Mouse (Mus musculus) c-Kit-negative CD71-positive TER-119-positive erythroid progenitor cells, embryonic 14.5 days (primary cell): ENCODE measurements around the gene Tmem243.
A peak's percentile ranks its signal among the peaks of the same experiment; 100 is the strongest.

Experiments
- DNase-seq: peaks from one replicate; pipeline ENCODE4 v3.0.0-alpha.2; 2013; ENCODE audit warnings: low read depth, low spot score

Gene Tmem243

DNA sequence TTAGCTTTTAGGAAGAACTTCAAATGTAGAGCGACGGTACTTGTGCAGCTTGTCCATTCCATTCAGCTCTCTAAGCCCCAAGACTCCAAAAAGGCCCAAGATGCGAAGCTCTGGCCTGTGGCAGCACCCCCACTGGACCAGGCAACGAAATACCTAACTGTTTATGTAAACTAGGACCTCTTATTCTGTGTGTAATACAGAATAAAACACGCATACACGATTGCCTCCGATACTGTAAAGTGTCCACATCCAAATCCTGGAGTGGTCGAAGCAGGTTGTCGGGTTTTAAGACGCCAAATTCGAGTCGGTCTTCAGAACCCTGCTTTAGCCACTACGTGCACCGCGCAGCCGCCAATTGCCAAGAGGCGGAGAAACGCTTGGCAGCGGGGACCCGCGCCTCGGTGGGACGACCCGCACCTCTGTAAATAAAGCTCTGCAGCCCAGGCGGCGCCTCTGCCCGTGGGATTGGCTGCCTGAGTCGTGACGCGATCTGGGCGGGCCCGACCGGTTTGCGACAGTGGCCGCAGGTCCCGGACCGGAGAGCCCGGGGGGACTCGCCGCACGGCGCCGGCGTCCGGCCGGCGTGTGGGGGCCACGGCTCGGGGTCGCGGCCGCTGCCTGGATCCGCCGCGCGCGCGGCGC is at the start of gene Tmem243:
Tmem243 (plus strand) TSS at position 462 of the 642 bp plus-strand sequence.
- DNase-seq, result no peak

DNA sequence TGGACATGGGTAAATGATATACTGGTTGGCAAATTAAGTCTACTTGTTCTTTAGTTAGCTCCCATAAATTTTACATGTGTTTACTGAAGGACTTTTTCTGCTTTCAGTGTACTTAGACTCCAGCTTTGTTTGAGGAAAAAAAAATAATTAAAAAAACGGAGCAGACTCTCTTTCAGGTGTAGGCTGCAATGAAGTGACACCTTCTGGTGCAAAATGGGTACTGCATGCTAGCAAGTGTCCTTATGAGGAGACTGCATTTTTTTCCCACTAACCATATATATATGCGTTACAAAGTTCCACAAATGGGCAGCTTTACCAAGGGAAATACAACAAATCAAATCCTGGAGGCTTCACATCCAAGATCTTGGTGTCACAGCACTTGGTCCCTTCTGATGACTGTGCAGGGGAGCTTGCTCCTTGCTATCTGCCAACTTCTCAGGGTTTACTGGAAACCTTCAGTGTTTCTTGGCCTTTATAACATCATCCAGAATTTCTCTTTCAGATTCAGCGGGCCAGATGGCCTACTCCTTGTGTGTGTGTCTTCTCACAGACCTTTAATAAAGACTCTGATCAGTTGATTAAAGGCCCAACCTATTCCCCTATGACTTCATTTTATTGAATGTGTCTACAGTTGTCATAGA is 44.3 kb upstream of the Tmem243 start:
- peak; percentile 17 for DNase-seq

GRCm38 (mm10) chr5:9057277-9057879 is 43.1 kb upstream of the Tmem243 start:
- DNase-seq, result no peak

DNA sequence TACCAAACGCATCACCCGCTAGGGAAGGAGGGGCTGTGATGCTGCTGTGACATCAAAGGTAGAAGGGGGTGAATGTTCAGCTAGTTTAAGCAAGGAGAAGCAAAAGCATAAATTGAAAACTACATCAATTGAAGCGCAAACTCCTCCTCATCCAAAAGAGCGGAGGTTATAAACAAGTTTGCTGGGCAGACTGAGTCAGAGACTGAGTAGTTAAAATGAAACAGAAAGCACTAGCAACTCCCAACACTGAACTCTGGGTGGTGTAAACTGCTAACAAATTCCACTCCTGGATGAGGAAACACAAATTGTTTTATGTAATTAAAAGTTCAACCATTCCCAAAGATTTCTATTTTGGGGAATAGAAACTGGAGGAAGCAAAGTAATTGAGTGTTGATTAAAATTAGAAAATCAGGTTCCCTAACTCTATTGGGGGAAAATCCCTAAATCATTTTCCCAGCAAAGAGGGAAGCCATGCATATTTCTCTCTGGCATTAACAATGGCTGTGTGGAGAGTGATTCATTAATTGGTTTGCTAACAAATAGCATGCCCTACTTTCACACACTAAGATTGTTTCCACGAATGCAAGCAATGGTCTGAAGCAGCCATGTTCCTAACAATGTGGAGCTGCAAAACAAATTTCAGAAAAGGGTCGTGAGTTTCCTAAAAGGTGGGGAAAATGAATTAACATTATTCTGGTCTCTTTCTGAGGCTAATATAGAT is 41.0 kb upstream of the Tmem243 start:
- DNase-seq, result no peak

DNA sequence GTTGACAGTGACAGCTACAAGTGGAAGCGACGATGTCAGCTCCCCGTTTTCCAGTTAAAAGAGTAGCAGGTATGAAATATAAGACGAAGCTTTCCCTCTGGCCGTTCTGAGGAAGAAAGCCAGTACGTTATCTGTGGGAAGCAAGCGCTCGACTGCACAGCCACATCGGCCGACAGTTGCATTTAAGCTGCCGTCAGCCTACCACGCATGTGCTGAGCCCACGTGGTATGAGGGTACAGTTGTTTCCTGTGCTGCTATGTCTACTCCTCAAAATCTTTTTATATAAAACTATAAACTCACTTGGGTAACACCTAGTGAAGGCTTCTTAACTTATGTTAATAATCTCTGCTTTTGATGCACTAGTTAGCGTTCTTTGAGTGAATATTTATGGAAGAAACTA is 40.2 kb upstream of the Tmem243 start:
- DNase-seq, result no peak

GRCm38 (mm10) chr5:9064217-9064616 is 36.3 kb upstream of the Tmem243 start:
- DNase-seq, result no peak

DNA sequence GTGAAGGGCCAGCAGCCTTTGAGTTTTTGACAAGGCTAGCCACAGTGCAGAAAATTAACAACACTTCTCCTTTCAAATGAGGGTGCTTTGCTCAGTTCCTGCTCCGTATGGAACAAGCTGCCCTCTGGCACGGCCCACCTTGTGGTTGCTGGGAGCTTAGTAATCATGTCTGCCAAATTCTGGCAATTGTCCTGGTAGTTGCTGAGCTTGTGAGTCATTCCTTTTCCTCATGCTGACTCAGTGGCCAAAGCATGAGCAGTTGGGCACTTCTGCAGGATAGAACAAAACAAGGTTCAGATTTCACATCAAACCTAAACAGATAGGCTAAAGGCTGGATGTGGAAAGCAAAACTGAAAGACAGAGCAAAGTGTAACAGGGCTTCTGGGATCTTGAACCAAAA is 31.6 kb upstream of the Tmem243 start:
- DNase-seq, result no peak

DNA sequence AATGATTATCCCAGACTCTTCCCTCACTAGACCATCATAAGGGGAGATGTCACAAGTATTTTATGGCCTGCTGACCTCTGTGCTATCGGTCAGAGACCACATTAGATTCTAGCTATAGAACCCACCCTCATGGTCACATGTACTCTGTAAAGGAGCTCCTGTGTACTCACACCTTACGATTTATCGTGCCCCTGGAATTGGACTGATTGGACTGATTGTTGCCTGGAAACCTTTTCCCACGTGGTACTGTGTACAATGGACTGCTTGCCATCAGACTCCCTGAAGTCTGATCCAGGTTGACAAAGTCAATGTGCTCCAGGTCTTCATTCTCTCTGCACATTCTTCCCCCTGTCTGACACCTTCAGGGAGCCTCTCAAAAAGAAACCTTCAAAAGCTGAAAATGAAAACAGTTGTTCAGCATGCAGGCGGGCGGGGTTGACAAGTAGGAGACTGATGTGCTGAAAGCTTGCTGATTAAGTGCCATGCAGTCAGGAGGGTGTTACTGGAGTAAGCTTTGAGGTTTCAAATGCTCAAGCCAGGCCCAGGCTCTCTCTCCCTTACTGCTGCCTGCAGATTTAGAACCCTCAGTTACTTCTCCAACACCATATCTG is 30.8 kb upstream of the Tmem243 start:
- DNase-seq, result no peak

DNA sequence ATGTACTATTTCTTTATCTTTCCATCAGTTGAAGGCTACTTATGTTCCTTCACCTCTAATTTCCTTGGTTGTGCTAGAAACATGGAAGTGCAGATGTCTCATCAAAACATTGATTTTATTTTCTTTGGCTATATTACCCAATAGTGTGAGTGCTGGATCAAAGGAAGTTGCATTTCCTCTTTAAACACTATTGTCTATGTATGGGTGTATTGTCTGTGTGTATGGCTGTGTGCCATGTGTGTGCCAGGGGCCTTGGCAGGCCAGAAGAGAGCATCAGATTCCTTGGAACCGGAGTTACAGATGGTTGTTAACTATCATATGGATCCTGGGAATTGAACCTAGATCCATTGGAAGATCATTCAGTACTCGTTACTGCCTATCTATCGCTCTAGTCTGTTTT is 29.1 kb upstream of the Tmem243 start:
- no peak for DNase-seq

- DNase-seq, result no peak
These were observed 27.2 kb upstream of the Tmem243 start for GRCm38 (mm10) chr5:9073177-9073854.

DNA sequence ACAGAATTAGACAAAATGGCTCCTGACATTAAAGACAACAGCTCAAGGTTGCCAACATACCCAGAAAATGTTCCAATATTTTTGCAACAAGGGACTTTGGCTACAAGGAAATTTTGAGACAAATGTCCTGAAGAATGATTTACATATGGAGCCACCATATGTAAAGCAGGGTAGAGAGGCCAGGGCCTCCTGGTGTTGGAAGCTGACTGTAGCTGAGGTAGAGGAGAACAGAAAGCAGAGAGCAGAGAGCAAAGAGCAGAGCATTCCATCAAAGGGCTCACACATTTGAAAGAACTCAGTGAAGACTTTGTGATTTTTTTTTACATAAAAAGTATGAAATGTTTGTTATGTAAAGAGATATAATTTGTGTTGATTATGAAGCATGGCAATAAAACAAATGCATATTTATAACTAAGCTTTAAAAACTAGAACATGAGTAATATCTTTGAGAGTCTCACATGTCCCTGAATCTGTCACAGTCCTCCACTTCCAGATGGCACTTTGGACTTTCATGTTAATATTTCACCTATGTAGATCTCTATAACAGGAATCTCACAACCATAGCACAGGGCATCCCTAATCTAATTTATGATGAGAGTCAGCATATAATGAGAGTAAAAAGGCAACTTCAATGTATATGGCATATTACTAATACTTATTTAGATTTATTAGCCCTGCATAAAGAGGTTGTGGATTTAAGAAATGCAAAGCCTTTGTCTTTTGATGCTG is 20.5 kb upstream of the Tmem243 start:
- DNase-seq, result no peak

DNA sequence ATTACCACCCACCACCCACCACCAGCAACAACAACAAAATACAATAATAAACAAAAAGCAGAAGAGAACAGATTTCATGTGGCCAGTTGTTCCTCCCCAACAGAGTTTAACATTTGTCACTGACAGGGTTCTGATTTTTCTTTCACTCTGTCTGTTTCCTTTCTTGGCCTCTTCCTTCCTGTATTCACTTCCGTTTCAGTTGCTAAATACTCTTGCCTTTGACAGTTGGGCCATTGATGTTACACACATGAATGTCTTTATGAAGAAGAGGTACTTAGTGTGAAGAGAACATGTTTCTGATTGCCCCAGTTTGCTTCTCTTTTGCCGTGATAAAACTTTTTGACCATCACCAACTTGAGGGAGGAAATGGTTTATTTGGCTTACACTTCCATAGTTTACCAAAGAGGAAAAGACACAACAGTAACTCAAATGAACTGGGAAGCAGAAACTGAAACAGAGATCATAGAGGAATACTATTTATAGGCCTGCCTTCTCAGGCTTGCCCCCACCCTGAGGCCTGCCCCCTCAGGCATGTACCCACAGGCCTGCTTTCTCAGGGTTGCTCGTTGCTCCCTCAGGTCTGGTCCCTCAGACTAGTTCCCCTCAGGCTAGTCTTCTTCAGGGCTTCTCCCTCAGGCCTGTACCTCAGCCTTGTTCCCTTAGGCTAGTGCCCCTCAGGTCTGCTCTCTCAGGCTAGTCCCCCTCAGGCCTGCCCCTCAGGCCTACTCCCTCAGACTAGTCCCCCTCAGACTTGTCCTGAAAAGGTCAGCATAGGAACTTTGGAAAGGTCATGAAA is 13.3 kb upstream of the Tmem243 start:
- no peak for DNase-seq

- DNase-seq, result no peak
These were observed 9.9 kb upstream of the Tmem243 start for GRCm38 (mm10) chr5:9090493-9091106.

- no peak for DNase-seq
These were observed 7.8 kb upstream of the Tmem243 start for GRCm38 (mm10) chr5:9092716-9093115.

GRCm38 (mm10) chr5:9093490-9093889 is 7.0 kb upstream of the Tmem243 start:
- no peak for DNase-seq

DNA sequence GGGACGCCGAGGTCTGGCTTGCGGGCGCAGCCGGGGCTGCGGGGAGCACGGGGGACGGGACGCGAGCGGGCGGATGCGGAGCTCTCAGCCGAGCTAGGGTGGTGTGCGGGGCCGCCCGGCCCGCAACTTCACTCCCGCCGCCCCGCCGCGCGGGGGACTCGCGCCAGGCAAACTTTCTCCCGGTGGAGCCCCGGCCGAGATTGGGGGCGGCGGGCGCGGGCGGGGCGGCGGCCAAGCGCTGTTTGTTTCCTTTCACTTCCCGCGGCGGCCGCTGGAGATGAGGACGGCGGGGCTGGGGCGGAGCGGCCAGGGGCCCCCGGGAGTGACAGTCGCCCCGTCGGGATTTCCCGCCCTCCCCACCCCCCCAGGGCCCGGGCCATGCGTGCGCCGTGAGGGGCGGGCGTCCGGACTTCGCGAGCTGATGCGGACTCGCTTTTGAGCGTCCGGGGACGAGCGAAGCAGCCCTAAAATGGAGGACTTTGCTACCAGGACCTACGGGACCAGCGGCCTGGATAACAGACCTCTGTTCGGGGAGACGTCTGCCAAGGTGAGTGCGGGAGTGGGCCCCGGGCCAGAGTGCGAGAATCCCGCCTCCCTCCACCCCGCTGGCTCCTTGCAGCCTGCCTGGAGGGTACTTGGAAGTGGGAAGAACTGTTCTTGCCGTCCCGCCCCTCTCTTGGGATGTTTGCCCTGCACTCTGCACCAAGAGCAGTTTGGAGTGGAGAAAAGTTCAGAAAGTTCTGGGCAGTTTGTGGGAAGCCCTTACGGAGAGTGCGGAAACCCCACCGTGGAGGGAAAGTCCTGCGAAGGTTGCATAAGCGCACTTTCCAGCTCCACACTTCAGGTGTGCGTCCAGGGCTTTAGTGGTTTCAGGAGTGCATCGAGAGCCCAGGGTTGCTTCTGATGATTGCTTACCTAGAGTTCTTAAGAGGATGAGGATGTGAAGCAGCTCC is 657 bp downstream of the Tmem243 start:
- no peak for DNase-seq

GRCm38 (mm10) chr5:9102696-9103095 is 2.2 kb downstream of the Tmem243 start:
- no peak for DNase-seq

DNA sequence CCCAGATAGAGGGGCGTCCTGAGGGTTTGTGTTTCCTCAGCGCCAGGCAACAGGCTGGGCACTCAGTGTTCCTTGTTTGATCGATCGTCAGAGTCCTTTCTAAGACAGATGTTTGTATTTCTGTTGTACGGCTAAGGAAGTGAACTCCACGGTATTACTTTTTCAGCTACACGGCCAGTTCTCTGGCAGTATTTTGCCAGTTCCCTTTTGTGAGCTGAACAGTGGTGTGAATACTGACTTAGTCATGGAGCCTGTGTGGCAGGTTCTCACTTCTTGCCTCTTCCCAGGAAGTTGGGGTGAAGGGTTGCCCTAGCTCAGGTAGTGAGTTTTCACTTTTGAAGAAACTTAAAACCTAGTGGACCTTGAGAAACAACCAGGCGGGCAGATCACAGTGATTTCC is 3.5 kb downstream of the Tmem243 start:
- no peak for DNase-seq
